Mouse (Mus musculus) testis, adult 2 months (tissue): ENCODE measurements around the gene Nfe2l3.

ENCODE experiments used
- CTCF ChIP-seq: fragments of 200-500 bp; IDR thresholded peaks from 2 replicates; pipeline ENCODE4 v1.5.1; 2012; ENCODE audit warnings: low read depth, mild to moderate bottlenecking, inconsistent platforms, low read length, moderate library complexity; ENCODE audit not compliant: control insufficient read depth, insufficient read depth, insufficient replicate concordance
- POLR2A ChIP-seq: fragments of 200-500 bp; IDR thresholded peaks from 2 replicates; pipeline ENCODE4 v1.6.1; 2012; ENCODE audit warnings: low read depth, mild to moderate bottlenecking, inconsistent platforms, low read length, moderate library complexity; ENCODE audit not compliant: control insufficient read depth

GRCm38 (mm10) chr6:51507556-51507955, 75.1 kb downstream of the Nfe2l3 start:
- TF ChIP-seq POLR2A, result no peak
- TF ChIP-seq CTCF, result no peak
